Mouse (Mus musculus) ES-E14 (cell line): ENCODE measurements around the gene Vps13d.

Experiments
- CHD2 ChIP-seq: IDR thresholded peaks from 2 replicates; pipeline ENCODE4 v1.6.1; 2014; ENCODE audit warnings: mild to moderate bottlenecking, low read depth, low read length, inconsistent platforms
- HCFC1 ChIP-seq: IDR thresholded peaks from 2 replicates; pipeline ENCODE4 v1.6.1; 2012; ENCODE audit warnings: low read length, inconsistent platforms, borderline replicate concordance; ENCODE audit not compliant: insufficient read depth
- MAFK ChIP-seq: IDR thresholded peaks from 2 replicates; pipeline ENCODE4 v1.6.1; 2014; ENCODE audit warnings: mild to moderate bottlenecking, low read depth, low read length, inconsistent platforms; ENCODE audit not compliant: insufficient read depth
- ZNF384 ChIP-seq: IDR thresholded peaks from 2 replicates; pipeline ENCODE4 v1.6.1; 2012; ENCODE audit warnings: low read depth, low read length, inconsistent platforms

- TF ChIP-seq CHD2 (no peak), HCFC1 (no peak), ZNF384 (no peak), MAFK (no peak)
These were observed 64.0 kb downstream of the Vps13d start for GRCm38 (mm10) chr4:145130772-145131171.
